Mouse (Mus musculus) midbrain, embryonic 11.5 days (tissue): ENCODE measurements around the gene Usp18. TPM values are rescaled to one million over a fixed set of nuclear protein-coding genes. Genes with fewer than 3 reads are reported as not detected.

Experiments
- ATAC-seq: fragments of 200-750 bp; cut with Nextera tagmentation; 2 replicates; pipeline ENCODE4 v1.8.0; 2017; ENCODE audit warnings: moderate TSS enrichment, moderate library complexity; ENCODE audit not compliant: low FRiP score
- DNase-seq: peaks from one replicate; pipeline ENCODE4 v3.0.0; 2015; ENCODE audit warnings: low spot score; ENCODE audit errors: missing footprints
- H3K27ac ChIP-seq: fragments of 300-500 bp; sonication (generic); 2 replicates; pipeline ENCODE4 v1.5.1; 2014; ENCODE audit warnings: low read depth, low read length
- H3K27me3 ChIP-seq: fragments of 300-500 bp; sonication (generic); 2 replicates; pipeline ENCODE4 v1.6.1; 2014; ENCODE audit warnings: mild to moderate bottlenecking, low read length, moderate library complexity, mixed read lengths; ENCODE audit not compliant: control insufficient read depth, insufficient read depth
- H3K36me3 ChIP-seq: fragments of 300-500 bp; sonication (generic); 2 replicates; pipeline ENCODE4 v1.6.1; 2014; ENCODE audit warnings: mild to moderate bottlenecking, low read length, moderate library complexity, mixed read lengths; ENCODE audit not compliant: control insufficient read depth, insufficient read depth
- H3K4me1 ChIP-seq: fragments of 300-500 bp; sonication (generic); 2 replicates; pipeline ENCODE4 v1.6.1; 2014; ENCODE audit warnings: low read length; ENCODE audit not compliant: control insufficient read depth, insufficient read depth
- H3K4me2 ChIP-seq: fragments of 300-500 bp; sonication (generic); 2 replicates; pipeline ENCODE4 v1.6.1; 2014; ENCODE audit warnings: mild to moderate bottlenecking, moderate library complexity
- H3K4me3 ChIP-seq: fragments of 300-500 bp; sonication (generic); 2 replicates; pipeline ENCODE4 v1.5.1; 2014; ENCODE audit warnings: low read depth, low read length
- H3K9ac ChIP-seq: fragments of 300-500 bp; sonication (generic); 2 replicates; pipeline ENCODE4 v1.6.1; 2014; ENCODE audit warnings: low read length
- H3K9me3 ChIP-seq: fragments of 300-500 bp; sonication (generic); 2 replicates; pipeline ENCODE4 v1.6.1; 2016; ENCODE audit warnings: low read length; ENCODE audit not compliant: control insufficient read depth
- WGBS: fragments of 180-500 bp; shearing (Covaris S2); extraction: QIAGEN DNeasy Blood & Tissue Kit; methylation state at CpG from one replicate; pipeline ENCODE4 v1.1.7; 2014; 5-methylcytosine and 5-hydroxymethylcytosine counted together
- polyA plus RNA-seq: library from polyadenylated mRNA; unstranded; fragments of >200 nt; fragmentation: Nextera tagmentation; extraction: Ambion mirVana; gene quantifications from 2 replicates; pipeline ENCODE4 v1.2.1, GENCODE M21; 2014

Usp18 gene
- polyA plus RNA-seq, 1 experiment from 2014 or later: 1.0 TPM

- no peak for ATAC-seq
- peaks cover 10% of the 10 kb centered on the region for H3K4me1 ChIP-seq
These were observed 54.8 kb downstream of the Usp18 start for GRCm38 (mm10) chr6:121300504-121300903.

GRCm38 (mm10) chr6:121303466-121304220, 57.9 kb downstream of the Usp18 start:
- Histone ChIP-seq H3K9ac (no peak overlapping the region), H3K27me3 (no peaks in the 10 kb centered on the region; the same call in 1 of the 2 replicates), H3K36me3 (no peaks in the 10 kb centered on the region), H3K4me3 (no peak overlapping the region), H3K9me3 (no peaks in the 10 kb centered on the region), H3K4me1 (peaks cover 10% of the 10 kb centered on the region), H3K27ac (no peak overlapping the region), H3K4me2 (no peak overlapping the region)
- DNase-seq (peak; percentile 56), ATAC-seq (no peak)
- WGBS: 57% methylated on average over 10 of the region's 10 CpGs

More at GRCm38 (mm10) chr6:121300504-121300903, 54.8 kb downstream of the Usp18 start:
- no peak for DNase-seq
- Histone ChIP-seq H3K4me2 (no peak overlapping the region), H3K27me3 (no peaks in the 10 kb centered on the region; the same call in 1 of the 2 replicates), H3K36me3 (no peaks in the 10 kb centered on the region), H3K4me3 (no peak overlapping the region), H3K9me3 (no peaks in the 10 kb centered on the region), H3K27ac (no peak overlapping the region), H3K9ac (no peak overlapping the region)
- 66% methylated on average over 9 of the region's 9 CpGs for WGBS

DNA sequence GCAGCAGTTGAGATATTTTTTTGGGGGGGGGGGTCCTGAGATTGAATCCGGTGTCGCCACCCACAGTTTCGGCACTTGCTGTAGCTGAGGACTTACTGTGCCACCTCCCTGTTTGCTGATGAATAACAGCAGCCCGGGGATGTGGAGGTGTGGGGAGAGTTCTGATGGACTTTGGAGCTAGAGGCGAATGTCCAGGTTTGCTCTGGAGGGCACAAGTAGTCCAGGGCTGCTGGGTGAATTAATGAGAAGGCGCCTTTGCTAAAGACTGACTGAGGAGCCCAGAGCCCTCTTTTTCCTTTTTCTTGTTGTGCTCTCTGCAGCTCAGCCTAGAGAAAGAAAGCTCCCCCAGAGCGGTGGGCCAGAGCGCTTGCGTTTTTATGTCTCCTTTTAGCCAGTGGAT, 58.9 kb downstream of the Usp18 start:
- Histone ChIP-seq H3K9ac (no peak overlapping the region), H3K4me2 (no peak overlapping the region), H3K9me3 (no peaks in the 10 kb centered on the region), H3K4me3 (no peak overlapping the region), H3K27me3 (no peaks in the 10 kb centered on the region; the same call in 1 of the 2 replicates), H3K36me3 (no peaks in the 10 kb centered on the region), H3K27ac (no peak overlapping the region), H3K4me1 (peaks cover 7% of the 10 kb centered on the region)
- ATAC-seq (no peak), DNase-seq (no peak)
- WGBS: 80% methylated on average over 9 of the region's 9 CpGs

DNA sequence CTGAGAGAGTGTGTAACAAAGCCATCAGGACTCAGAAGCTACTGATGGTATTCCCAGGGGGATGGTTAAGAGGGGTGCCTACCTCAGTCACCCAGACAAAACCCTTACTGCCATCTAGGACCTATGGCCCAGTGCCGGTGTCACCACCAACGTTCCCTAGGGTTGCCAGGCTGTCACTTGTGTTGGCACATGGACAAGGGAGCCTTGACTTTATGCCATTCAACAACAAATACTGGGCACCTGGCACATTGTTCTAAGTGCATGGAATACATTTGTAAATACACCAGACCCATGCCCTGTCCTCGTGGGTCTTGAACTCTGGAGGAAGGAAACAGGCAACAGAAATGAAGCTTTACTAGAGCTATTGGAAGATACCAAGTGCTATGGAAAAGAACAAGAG, 59.9 kb downstream of the Usp18 start:
- Histone ChIP-seq H3K4me2 (no peak overlapping the region), H3K4me1 (no peaks in the 10 kb centered on the region), H3K36me3 (no peaks in the 10 kb centered on the region), H3K27ac (no peak overlapping the region), H3K4me3 (no peak overlapping the region), H3K27me3 (no peaks in the 10 kb centered on the region; the same call in 1 of the 2 replicates), H3K9ac (no peak overlapping the region), H3K9me3 (no peaks in the 10 kb centered on the region)
- 92% methylated on average over 3 of the region's 3 CpGs for WGBS
- ATAC-seq (no peak), DNase-seq (no peak)

DNA sequence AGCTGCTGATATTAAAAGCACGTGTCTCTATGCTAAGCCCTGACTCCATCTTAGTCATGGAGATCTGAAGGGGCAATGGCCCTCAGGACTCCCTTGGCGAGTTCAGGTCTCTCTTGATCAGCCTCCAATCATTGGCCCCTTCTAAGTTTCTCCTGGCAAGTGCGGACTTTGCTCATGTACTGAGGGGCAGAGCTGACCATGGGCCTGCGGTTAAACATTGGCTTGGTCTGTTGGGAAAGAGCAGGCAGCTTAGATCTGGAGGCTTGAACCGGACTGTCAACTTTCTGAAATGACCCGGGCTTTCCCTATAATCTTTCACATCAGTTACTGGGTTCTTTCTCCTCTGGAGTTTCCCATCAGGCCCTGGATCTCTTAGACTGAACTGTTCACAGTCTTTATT, 65.3 kb downstream of the Usp18 start:
- Histone ChIP-seq H3K9me3 (no peaks in the 10 kb centered on the region), H3K4me3 (no peak overlapping the region), H3K27ac (no peak overlapping the region), H3K27me3 (no peaks in the 10 kb centered on the region), H3K4me2 (no peak overlapping the region), H3K4me1 (no peaks in the 10 kb centered on the region), H3K36me3 (no peaks in the 10 kb centered on the region), H3K9ac (no peak overlapping the region)
- ATAC-seq (no peak), DNase-seq (no peak)
- WGBS: 86% methylated on average over 6 of the region's 6 CpGs

DNA sequence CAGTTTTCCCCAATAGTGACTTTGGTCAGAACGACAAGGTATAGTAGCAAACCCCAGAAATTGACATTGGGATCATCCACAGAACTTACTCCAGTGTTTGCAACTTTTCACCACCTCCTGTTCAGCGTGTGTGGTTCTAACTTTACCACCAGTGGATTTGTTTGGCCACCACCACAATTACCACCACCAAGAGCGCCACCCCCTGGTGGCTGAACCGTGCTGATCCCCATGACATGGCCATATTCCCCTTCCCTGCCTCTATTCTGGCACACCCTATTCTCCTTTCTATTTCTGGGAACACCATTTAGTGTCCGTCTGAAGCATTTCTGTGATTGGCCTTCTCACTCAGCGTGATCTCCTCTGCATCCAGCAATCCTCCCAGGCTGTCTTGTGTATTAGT, 73.4 kb downstream of the Usp18 start:
- Histone ChIP-seq H3K4me1 (no peaks in the 10 kb centered on the region), H3K27ac (no peak overlapping the region), H3K27me3 (no peaks in the 10 kb centered on the region), H3K4me3 (no peak overlapping the region), H3K9me3 (no peaks in the 10 kb centered on the region), H3K36me3 (no peaks in the 10 kb centered on the region), H3K9ac (no peak overlapping the region), H3K4me2 (no peak overlapping the region)
- 68% methylated on average over 6 of the region's 6 CpGs for WGBS
- DNase-seq: no peak
- no peak for ATAC-seq

Other genes with a start within 250 kb of the Usp18 start
- 11.8 and 12.8 TPM in 2 replicates for gene Mical3, start 114.9 kb upstream of the Usp18 start, polyA plus RNA-seq
- 5.7 and 5.8 TPM in 2 replicates for gene Pex26, start 62.2 kb upstream of the Usp18 start, polyA plus RNA-seq
- 0.25 and 0.51 TPM in 2 replicates for gene Tuba8, start 35.2 kb upstream of the Usp18 start, polyA plus RNA-seq
- 3.2 and 3.4 TPM in 2 replicates for gene Slc6a13, start 54.3 kb downstream of the Usp18 start, polyA plus RNA-seq
- 0.22 TPM in 1 of 2 replicates, not detected in the other for gene Slc6a12, start 97.2 kb downstream of the Usp18 start, polyA plus RNA-seq
- 0.72 and 0.88 TPM in 2 replicates for gene Iqsec3, start 227.8 kb downstream of the Usp18 start, polyA plus RNA-seq